Mouse (Mus musculus): ENCODE measurements around the gene D630045J12Rik.

Gene D630045J12Rik

GRCm38 (mm10) chr6:38192952-38193351, 60.9 kb downstream of the D630045J12Rik start:
- DNase-seq (ENCODE audit: low spot score in 2 of 2): no peak

- DNase-seq (ENCODE audit: low spot score in 2 of 2): no peak
Measured at GRCm38 (mm10) chr6:38186312-38186950, 67.4 kb downstream of the D630045J12Rik start.

- no peak for DNase-seq (ENCODE audit: low spot score in 2 of 2)
Measured at GRCm38 (mm10) chr6:38184791-38185190, 69.0 kb downstream of the D630045J12Rik start.

- no peak for DNase-seq (ENCODE audit: low spot score in 2 of 2)
Measured at GRCm38 (mm10) chr6:38181756-38182318, 72.0 kb downstream of the D630045J12Rik start.

- no peak for DNase-seq (ENCODE audit: low spot score in 2 of 2)
Measured at GRCm38 (mm10) chr6:38180669-38181068, 73.1 kb downstream of the D630045J12Rik start.

GRCm38 (mm10) chr6:38165385-38165784, 88.4 kb downstream of the D630045J12Rik start:
- DNase-seq (ENCODE audit: low spot score in 2 of 2): no peak

- no peak for DNase-seq (ENCODE audit: low spot score in 2 of 2)
Measured at GRCm38 (mm10) chr6:38164705-38165104, 89.1 kb downstream of the D630045J12Rik start.

- DNase-seq (ENCODE audit: low spot score in 2 of 2): no peak
Measured at GRCm38 (mm10) chr6:38162825-38163504, 90.8 kb downstream of the D630045J12Rik start.

- DNase-seq (ENCODE audit: low spot score in 2 of 2): no peak
Measured at GRCm38 (mm10) chr6:38160556-38160955, 93.3 kb downstream of the D630045J12Rik start.

- DNase-seq (ENCODE audit: low spot score in 2 of 2): peak; percentile 89
Measured at GRCm38 (mm10) chr6:38160102-38160501, 93.7 kb downstream of the D630045J12Rik start.

- no peak for DNase-seq (ENCODE audit: low spot score in 2 of 2)
Measured at GRCm38 (mm10) chr6:38159576-38159975, 94.2 kb downstream of the D630045J12Rik start.

- no peak for DNase-seq (ENCODE audit: low spot score in 2 of 2)
Measured at GRCm38 (mm10) chr6:38157925-38158324, 95.9 kb downstream of the D630045J12Rik start.

- DNase-seq (ENCODE audit: low spot score in 2 of 2): no peak
Measured at GRCm38 (mm10) chr6:38156204-38156603, 97.6 kb downstream of the D630045J12Rik start.

GRCm38 (mm10) chr6:38152305-38152704, 101.5 kb downstream of the D630045J12Rik start:
- DNase-seq (ENCODE audit: low spot score in 2 of 2): no peak

GRCm38 (mm10) chr6:38149483-38149882, 104.3 kb downstream of the D630045J12Rik start:
- no peak for DNase-seq (ENCODE audit: low spot score in 2 of 2)

- DNase-seq (ENCODE audit: low spot score in 2 of 2): no peak
Measured at GRCm38 (mm10) chr6:38148626-38149025, 105.2 kb downstream of the D630045J12Rik start.

GRCm38 (mm10) chr6:38147301-38147700, 106.5 kb downstream of the D630045J12Rik start:
- DNase-seq (ENCODE audit: low spot score in 2 of 2): no peak

- peak; percentile 66 to 68 for DNase-seq (ENCODE audit: low spot score in 2 of 2)
Measured at GRCm38 (mm10) chr6:38145463-38146065, 108.2 kb downstream of the D630045J12Rik start.

GRCm38 (mm10) chr6:38144161-38144998, 109.4 kb downstream of the D630045J12Rik start:
- no peak for DNase-seq (ENCODE audit: low spot score in 2 of 2)

GRCm38 (mm10) chr6:38140402-38140801, 113.4 kb downstream of the D630045J12Rik start:
- no peak for DNase-seq (ENCODE audit: low spot score in 2 of 2)

GRCm38 (mm10) chr6:38139086-38139485, 114.7 kb downstream of the D630045J12Rik start:
- DNase-seq (ENCODE audit: low spot score in 2 of 2): no peak
